Mouse (Mus musculus) stomach, postnatal 0 days (tissue): Measurements from ENCODE around the gene Lrrc14b.

ENCODE experiments used
- CTCF ChIP-seq: IDR thresholded peaks from 2 replicates; pipeline ENCODE4 v1.5.1; 2016; ENCODE audit warnings: antibody characterized with exemption, low read depth, mild to moderate bottlenecking, moderate library complexity
- EP300 ChIP-seq: optimal IDR thresholded peaks from 2 replicates; pipeline ENCODE3; 2016; ENCODE audit warnings: antibody characterized with exemption

DNA sequence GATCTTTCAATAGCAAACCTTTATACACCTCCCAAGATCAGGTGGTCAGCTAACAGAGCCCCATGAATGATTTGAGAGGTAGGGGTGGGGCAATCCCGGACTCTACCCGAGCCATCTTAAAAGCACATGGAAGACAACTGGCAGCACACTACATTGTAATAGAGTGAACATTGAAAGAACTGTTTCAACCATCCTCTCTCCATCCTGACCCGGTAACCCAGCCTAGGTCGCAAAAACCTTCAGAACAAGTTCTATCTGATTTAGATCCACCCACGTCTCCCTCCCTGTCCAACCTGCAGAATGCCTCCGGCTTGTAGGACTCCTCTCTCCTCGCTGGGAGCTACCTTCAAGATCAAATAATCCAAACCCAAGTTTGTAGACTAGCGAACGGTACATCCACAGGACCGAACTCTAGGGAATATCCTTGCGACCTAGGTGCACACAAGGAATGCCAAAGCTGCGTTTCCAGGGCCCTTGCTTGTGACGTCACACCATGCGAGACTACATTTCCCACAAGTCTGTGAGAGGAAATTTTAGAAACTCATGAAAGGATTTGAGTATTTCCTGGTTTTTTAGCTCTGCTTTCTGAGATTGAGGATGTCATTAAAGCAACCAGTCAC is 26.7 kb upstream of the Lrrc14b start, which contains the start of gene Zfp72:
- TF ChIP-seq CTCF = no peak
- no peak for TF ChIP-seq EP300
